ENCODE assay signal across 8 mouse cellular contexts in the genomic region with DNA sequence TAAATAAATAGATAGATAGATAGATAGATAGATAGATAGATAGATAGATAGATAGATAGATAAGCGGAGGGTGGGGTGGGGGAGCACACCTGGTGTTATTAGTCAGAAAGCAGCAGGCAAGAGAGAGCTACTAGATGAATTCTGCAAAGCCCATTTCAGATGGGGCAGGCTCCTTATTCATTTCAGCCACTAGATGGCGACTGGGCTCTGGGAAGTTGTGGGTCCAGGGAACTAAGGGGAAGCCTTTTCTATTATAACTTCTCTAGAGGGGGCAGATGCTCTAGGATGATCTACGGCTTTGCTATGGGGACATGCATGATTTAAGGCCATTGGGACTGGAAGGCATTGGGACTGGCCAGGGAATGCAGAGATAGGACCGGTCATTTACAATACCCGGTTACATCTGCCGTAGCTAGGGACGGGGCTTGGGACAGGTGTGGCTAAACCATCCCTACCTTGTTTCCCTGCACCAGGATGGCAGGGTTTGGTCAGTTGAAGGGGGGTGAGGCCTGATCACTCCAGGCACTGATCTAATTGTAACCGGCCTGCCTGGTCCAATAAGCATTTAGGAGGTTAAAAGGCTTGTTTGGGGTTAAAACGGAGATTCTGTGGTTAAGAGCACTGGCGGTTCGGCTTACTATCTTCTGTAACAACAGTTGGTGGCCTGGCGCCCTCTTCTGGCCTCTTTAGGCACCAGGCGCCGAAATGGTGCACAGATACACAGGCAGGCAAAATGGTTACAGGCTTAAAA. TPM values are rescaled to one million over a fixed set of nuclear protein-coding genes. Genes with fewer than 3 reads are reported as not detected.
A peak's percentile ranks its signal among the peaks of the same experiment; 100 is the strongest.
DNase-seq lines count a peak whose midpoint lies in the region; ATAC-seq lines count a peak whose summit lies in the region.

No protein-coding gene starts in this region.

- H3K27me3 ChIP-seq in hindbrain, embryonic 13.5 days: peaks cover 23% of the 10 kb centered on the region
- H3K27me3 ChIP-seq in limb, embryonic 13.5 days: peaks cover 21% of the 10 kb centered on the region
- H3K27me3 ChIP-seq in midbrain, embryonic 14.5 days (ENCODE audit: control insufficient read depth, insufficient read depth, low read length): no peaks in the 10 kb centered on the region

- peaks cover 11% of the 10 kb centered on the region for H3K4me1 ChIP-seq in hindbrain, embryonic 13.5 days (replicated peaks)
- H3K4me1 ChIP-seq in limb, embryonic 13.5 days: peaks cover 6% of the 10 kb centered on the region; the same call in 1 of the 2 replicates
- H3K4me1 ChIP-seq in midbrain, embryonic 14.5 days (ENCODE audit: control insufficient read depth, insufficient read depth, low read length): no peaks in the 10 kb centered on the region

- ATAC-seq in erythroblast, adult 5-6 weeks (replicated peaks; ENCODE audit: low FRiP score, poor library complexity, severe bottlenecking): peak; percentile 81
- peak; percentile 57; the same call in 1 of the 2 replicates for ATAC-seq in hindbrain, embryonic 13.5 days (ENCODE audit: low FRiP score)
- ATAC-seq in limb, embryonic 13.5 days (ENCODE audit: low FRiP score, low read depth): peak; percentile 45; the same call in 1 of the 2 replicates
- peak; percentile 24; the same call in 1 of the 2 replicates for ATAC-seq in midbrain, embryonic 14.5 days (ENCODE audit: low FRiP score, low TSS enrichment)

- 16% methylated on average over 14 of the region's 14 CpGs for whole genome bisulfite sequencing in hindbrain, embryonic 13.5 days
- 17% methylated on average over 14 of the region's 14 CpGs for WGBS in limb, embryonic 13.5 days
- WGBS in midbrain, embryonic 14.5 days: 15% methylated on average over 14 of the region's 14 CpGs

- peak; percentile 72 to 83 for DNase-seq in right cerebral cortex, postnatal 10 days (ENCODE audit: low spot score in 2 of 2)
- DNase-seq in right cerebral cortex, postnatal 36 days (ENCODE audit: low spot score in 2 of 2): no peak
- peak; percentile 69 to 81 for DNase-seq in adrenal gland, postnatal 36 days
- peak; percentile 89 for DNase-seq in midbrain, embryonic 14.5 days
- peak; percentile 82 for DNase-seq in testis, postnatal 10 days (ENCODE audit: low spot score)

- peak overlapping the region; percentile 35 for H3K4me2 ChIP-seq in hindbrain, embryonic 13.5 days
- peak overlapping the region; percentile 36; the same call in 1 of the 2 replicates for H3K4me2 ChIP-seq in limb, embryonic 13.5 days (replicated peaks)
- H3K4me2 ChIP-seq in midbrain, embryonic 14.5 days (ENCODE audit: low read length): 0 out of 2 replicates have a peak overlapping the region, but pooled peaks have one; percentile 7

- no peak overlapping the region for H3K9ac ChIP-seq in hindbrain, embryonic 13.5 days
- H3K9ac ChIP-seq in limb, embryonic 13.5 days: no peak overlapping the region
- H3K9ac ChIP-seq in midbrain, embryonic 14.5 days (replicated peaks; ENCODE audit: low read length): no peak overlapping the region

- H3K4me3 ChIP-seq in hindbrain, embryonic 13.5 days: no peak overlapping the region
- no peak overlapping the region for H3K4me3 ChIP-seq in limb, embryonic 13.5 days
- H3K4me3 ChIP-seq in midbrain, embryonic 14.5 days (replicated peaks; ENCODE audit: low read depth, low read length): no peak overlapping the region

- H3K9me3 ChIP-seq in hindbrain, embryonic 13.5 days: no peaks in the 10 kb centered on the region
- H3K9me3 ChIP-seq in limb, embryonic 13.5 days: 0 out of 2 replicates have a peak, but pooled peaks cover 5% of the 10 kb centered on the region
- no peaks in the 10 kb centered on the region for H3K9me3 ChIP-seq in midbrain, embryonic 14.5 days (ENCODE audit: control insufficient read depth, low read length)

- no peaks in the 10 kb centered on the region for H3K36me3 ChIP-seq in hindbrain, embryonic 13.5 days
- no peaks in the 10 kb centered on the region for H3K36me3 ChIP-seq in limb, embryonic 13.5 days
- H3K36me3 ChIP-seq in midbrain, embryonic 14.5 days (ENCODE audit: control insufficient read depth, insufficient read depth, low read length): no peaks in the 10 kb centered on the region

- H3K27ac ChIP-seq in hindbrain, embryonic 13.5 days: no peak overlapping the region
- no peak overlapping the region for H3K27ac ChIP-seq in limb, embryonic 13.5 days
- no peak overlapping the region for H3K27ac ChIP-seq in midbrain, embryonic 14.5 days (replicated peaks; ENCODE audit: low read depth, low read length)

RNA-seq across cellular contexts. Expression of a gene that starts 7.2 kb away (rescaled TPM):
- under 1 TPM; 0.26 to 0.33 TPM for total RNA-seq in adrenal gland, postnatal 36 days (2021)
- total RNA-seq in erythroblast, adult 5-6 weeks (2015; ENCODE audit: low replicate concordance): not detected in 2 replicates
- not detected in 2 replicates for total RNA-seq in erythroblast, adult 5-6 weeks (2017; ENCODE audit: low replicate concordance)
- 0.40 and 0.42 TPM in 2 replicates for polyA plus RNA-seq in hindbrain, embryonic 13.5 days (2015; fragmentation: Nextera tagmentation; extraction: Ambion mirVana)
- 0.05 and 0.11 TPM in 2 replicates for polyA plus RNA-seq in limb, embryonic 13.5 days (2015; fragmentation: Nextera tagmentation; extraction: Ambion mirVana)
- 0.87 and 0.98 TPM in 2 replicates for polyA plus RNA-seq in midbrain, embryonic 14.5 days (2014; fragmentation: Nextera tagmentation; extraction: Ambion mirVana)

RNA-seq across cellular contexts. Expression of a gene that starts 45.9 kb away (rescaled TPM):
- total RNA-seq in adrenal gland, postnatal 36 days (2021): 100 to 1,000 TPM; 133 to 148 TPM
- total RNA-seq in erythroblast, adult 5-6 weeks (2015; ENCODE audit: low replicate concordance): 14.4 and 18.1 TPM in 2 replicates
- total RNA-seq in erythroblast, adult 5-6 weeks (2017; ENCODE audit: low replicate concordance): 19.2 and 22.2 TPM in 2 replicates
- polyA plus RNA-seq in hindbrain, embryonic 13.5 days (2015; fragmentation: Nextera tagmentation; extraction: Ambion mirVana): 206 and 209 TPM in 2 replicates
- polyA plus RNA-seq in limb, embryonic 13.5 days (2015; fragmentation: Nextera tagmentation; extraction: Ambion mirVana): 208 and 209 TPM in 2 replicates
- 205 and 216 TPM in 2 replicates for polyA plus RNA-seq in midbrain, embryonic 14.5 days (2014; fragmentation: Nextera tagmentation; extraction: Ambion mirVana)

Comparison
In these comparisons a context has a peak if more than half of its experiments do, and no peak if none do; other contexts are left out.
1. DNase-seq: peak in right cerebral cortex, postnatal 10 days (2 of 2), adrenal gland, postnatal 36 days (2 of 2), midbrain, embryonic 14.5 days (single experiment) and testis, postnatal 10 days (single experiment); none in right cerebral cortex, postnatal 36 days (0 of 2).
2. ATAC-seq: peak in every context shown above with its lines; median percentile 81 in erythroblast, adult 5-6 weeks; 57 in hindbrain, embryonic 13.5 days; 45 in limb, embryonic 13.5 days; 24 in midbrain, embryonic 14.5 days.
3. Peak in every context shown above with its lines, with median percentiles within 50 percentile points of each other: H3K4me2 ChIP-seq.